Mouse (Mus musculus): ENCODE data around the gene Ankrd11.

Gene Ankrd11

DNA sequence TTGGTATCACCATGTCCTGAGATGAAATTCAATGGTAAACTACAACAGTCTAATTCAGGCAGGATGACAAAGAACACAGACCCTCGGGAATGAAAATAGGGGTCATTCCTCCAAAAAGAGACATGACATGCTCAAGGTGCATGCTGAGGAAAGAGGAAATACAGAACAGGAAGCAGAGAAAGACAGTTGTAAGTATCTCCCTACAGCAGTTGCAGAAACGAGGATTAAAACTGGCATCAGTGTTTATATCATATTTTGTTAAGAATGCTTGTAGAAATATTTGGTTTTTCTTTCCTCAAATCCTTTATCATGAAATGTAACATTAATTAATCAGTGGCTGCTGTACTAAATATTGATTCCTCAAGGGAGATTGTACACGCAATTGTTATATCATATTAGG lies 75.4 kb downstream of the Ankrd11 start:
- no peak for DNase-seq (ENCODE audit: extremely low read depth, low read depth, low spot score)

DNA sequence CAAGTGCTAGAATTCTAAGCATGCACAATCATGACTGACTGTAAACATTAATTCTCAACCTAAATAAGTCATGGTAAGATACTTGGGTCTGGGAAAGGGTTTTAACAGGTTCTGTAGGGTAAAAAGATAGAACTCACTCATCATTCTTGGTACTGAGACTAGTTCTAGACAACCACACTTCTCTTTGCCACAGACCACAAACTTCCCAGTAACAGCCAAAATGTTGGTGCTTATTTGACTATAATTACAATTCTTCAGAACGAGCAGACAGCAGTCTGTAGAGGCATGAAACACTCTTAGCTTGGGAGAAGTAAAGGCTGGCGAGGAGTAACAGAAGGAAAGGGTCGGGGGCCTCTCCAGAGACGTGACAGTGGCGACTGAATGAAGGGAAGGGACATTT lies 80.0 kb downstream of the Ankrd11 start:
- no peak for DNase-seq (ENCODE audit: extremely low read depth, low read depth, low spot score)

DNA sequence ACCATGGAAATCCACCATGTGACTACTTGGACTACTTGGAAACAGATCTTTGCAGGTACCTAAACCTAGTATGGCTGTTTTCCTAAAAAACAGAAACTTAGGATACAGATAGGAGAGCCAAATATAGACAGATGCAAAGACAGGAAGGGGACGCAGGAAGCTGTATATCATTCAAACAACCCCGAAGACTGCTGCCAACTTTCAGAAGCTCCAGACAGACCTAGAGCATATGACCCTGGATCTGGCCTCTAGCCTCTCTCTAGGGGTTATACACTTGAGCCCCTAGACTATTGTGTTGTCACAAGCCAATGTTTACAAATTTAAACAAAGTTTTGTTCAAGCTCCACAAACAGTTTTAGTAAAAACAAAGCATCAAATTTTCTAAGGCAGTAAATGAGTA lies 80.6 kb downstream of the Ankrd11 start:
- no peak for DNase-seq (ENCODE audit: extremely low read depth, low read depth, low spot score)

DNA sequence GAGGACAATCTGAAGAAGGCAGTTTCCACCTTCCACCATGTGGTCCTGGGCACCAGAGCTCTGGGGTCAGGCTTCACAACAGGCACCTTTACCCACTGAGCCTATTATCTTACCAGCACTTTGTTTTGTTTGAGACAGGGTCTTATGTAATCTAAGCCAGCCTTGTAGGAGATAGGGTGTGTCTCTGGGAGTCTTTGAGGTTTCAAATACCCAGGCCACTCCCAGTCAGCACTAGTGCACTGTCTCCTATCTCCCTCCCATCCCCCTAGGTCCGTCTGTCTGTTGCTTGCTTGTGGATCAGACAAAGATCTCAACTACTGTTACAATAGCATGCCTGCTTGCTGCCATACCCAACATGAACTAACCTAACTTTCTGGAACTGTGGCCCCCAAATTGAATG lies 81.1 kb downstream of the Ankrd11 start:
- DNase-seq (ENCODE audit: extremely low read depth, low read depth, low spot score): no peak

DNA sequence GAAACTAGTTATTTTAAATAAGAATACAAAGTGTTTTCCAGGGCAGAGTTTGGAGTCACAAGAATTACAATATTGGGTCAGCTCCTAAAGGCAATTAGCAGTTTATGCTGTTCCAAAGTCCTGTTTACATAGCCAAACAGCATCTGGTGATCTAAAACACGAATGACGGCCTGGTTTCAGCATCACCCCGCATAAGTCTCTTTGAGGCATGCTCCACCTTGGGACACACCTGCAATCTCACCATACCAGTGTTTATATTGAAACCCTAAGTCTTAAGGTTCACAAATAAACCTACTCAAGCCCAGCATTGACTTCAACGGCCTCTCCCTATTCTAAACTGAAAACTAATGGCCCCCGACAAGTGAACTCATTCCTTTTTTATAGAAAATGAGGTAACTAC lies 81.8 kb downstream of the Ankrd11 start:
- DNase-seq (ENCODE audit: extremely low read depth, low read depth, low spot score): no peak

DNA sequence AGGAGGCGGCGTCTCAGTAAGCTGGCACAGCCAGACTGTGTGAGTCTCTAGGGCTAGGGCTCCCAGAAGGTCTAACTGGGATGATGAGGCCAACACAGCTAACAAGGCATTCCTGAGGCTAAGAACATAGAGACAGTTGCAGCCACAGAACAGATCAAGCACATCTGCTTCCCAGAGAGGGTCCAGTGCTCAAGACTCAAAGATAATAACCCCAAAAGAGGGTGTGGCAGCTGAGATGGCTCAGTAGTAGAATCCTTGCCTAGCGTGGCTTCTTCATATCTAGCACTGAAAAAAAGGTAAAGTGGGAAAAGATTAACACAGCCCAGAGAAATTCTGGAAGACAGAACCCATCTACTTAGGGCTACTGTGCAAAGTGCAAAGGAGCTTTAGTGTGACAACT lies 86.1 kb downstream of the Ankrd11 start:
- DNase-seq (ENCODE audit: extremely low read depth, low read depth, low spot score): no peak

DNA sequence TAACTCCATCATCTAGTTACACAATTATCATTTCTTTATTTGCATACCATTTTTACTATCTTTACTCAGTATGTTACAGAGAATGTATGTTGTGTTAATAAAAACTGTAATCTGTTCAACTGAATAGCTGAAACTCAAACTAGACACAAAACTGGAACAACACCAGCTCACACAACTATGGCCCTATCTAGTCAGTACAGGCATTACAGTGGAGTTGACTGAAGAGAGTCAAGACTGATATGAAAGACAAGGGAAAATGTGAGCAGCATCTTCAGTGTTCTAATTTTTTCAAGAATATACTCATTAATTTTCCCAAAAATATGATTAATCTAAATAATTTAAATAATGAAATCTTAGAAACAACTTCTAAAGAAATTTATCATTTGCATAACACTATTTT lies 86.9 kb downstream of the Ankrd11 start:
- DNase-seq (ENCODE audit: extremely low read depth, low read depth, low spot score): no peak

DNA sequence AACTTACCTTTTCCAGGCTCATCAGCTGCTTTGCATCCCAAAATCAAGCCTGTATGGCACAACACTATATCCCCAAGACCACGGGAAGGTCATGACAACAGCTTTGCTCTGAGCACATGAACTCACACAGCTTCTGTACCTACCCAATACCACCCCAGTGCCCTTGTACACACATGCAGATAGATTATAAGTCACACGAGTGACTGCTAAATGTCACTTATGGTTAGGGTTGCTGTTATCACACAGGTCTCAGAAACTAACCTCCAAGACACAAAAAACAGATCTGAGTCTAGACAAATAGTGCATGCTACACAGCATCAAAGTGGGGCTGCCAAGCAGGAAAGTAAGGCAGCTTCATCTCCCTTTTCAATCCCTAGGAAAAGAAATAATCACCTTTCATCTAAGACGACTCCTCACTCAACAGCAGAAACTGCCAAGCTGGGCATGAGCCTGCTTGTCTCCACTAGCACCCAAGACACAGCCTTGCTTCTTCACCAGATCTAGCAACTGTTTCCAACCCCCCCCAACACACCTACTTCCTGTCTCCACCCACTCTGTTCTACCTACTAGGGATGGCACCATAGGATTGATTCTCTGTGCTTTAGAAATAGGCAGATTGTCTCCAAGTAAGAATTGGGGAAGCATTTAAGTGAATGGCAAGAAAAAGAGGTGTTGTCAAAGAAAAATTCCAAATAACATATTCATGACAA lies 87.8 kb downstream of the Ankrd11 start:
- DNase-seq (ENCODE audit: extremely low read depth, low read depth, low spot score): peak; percentile 30

DNA sequence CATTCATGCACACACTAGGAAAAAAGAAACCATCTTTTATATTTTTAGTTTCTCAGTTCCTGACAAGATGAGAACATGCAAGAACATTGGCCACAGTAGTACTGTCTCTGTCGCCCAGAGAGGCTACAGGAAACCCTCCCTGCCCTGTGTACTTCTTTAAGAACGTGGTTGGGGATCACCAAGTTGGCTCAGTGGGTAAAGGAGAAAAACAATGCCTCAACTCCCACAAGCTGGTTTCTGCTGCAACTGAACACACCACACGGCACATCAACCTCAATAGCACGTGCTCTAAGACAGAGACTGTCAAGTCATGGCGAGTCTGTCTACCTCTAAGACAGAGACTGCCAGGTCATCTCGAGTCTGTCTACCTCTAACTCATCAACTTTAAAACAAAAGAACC lies 89.0 kb downstream of the Ankrd11 start:
- no peak for DNase-seq (ENCODE audit: extremely low read depth, low read depth, low spot score)

DNA sequence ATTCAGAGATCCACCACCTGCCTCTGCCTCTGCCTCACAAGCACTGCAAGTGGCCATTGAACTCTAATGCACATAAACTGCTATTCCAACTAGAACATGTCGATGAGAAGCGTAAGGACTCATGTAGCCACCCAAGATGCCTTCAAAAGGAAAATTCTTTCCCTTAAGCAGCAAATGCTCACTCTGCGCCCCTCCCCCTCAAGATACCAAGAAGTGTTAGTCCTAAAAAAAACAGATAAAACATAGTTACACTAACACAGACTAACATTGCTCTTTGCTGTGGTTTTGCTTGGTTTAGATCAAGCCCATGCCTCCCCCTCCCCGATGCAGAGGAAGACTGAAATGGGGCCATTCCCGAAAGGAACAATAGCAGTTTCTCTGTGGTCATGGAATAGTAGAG lies 90.6 kb downstream of the Ankrd11 start:
- no peak for DNase-seq (ENCODE audit: extremely low read depth, low read depth, low spot score)

DNA sequence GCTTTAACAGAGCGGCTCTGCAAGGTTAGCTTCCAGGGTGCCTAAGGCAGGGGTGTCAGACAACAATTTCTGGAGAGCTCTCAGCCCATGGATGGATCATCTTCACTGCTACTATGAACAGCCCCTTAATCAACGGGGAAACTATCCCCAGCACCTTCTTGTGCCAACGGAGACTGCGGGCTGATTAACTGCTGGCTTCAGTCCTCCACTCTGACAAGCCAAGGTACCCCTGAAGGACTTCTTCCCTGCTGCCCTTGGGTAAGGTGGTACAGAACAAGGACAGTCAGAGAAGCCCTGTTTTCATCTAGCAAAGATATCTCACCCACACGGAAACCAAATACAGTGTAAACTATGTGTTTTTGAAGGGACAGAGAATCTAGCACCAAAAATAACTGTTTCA lies 92.4 kb downstream of the Ankrd11 start:
- no peak for DNase-seq (ENCODE audit: extremely low read depth, low read depth, low spot score)

DNA sequence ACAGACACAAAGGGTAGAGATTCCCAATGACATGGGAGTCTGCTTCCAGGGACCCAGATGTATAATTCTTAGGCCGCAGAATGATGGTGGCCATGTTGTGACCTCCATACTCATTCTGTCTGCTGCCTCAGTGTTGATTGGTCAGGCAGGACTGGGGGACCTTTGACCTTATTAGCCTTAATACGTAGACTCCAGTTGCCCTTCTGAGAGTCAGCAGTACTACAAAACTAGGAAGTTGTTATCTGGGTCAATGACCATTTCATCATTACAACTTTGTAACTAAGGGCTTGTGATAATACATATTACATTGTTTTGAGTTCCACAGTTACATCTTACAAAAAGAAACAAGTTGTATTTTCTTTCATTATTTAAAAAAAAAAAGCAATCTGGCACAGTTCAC lies 96.3 kb downstream of the Ankrd11 start:
- no peak for DNase-seq (ENCODE audit: extremely low read depth, low read depth, low spot score)

DNA sequence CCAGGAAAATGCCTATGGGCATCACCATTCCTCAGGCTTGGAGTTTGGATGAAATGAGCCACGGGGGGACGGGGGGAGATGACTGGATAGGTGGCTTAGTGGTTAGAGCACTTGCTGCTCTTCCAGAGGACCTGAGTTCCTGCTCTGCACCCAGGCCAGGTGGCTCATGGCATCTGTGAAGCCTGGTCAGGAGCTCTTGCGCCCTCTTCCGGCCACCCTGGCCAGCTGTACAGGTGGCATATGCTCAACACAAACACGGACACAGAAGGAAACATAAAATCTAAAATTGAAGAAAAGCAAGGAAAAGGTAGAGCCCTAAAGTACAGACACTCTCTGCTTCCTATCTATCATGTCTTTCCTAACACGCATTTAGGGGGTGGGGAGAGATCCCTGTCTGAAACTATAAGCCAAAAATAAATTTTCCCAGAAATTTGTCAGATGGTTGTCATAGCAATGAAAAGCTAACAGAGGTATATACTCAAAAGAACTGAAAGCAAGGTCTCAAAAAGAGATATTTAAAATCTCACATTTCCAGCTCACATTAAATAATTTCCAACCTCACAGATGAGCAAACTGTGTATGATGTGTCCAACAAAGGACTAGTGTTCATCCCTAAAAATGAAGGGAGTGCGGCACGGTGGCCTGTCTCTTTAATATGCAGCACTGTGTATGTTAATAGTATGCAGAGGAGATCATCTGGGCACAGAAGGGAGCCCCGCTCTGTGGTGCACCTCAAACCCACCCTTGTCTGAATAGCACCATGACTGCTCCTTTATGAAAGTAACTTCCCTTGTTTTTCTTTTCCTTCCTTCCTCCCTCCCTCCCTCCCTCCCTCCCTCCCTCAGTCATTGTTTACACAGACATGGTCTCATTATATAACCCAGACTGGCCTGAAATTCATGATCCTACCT lies 99.0 kb downstream of the Ankrd11 start:
- no peak for DNase-seq (ENCODE audit: extremely low read depth, low read depth, low spot score)

DNA sequence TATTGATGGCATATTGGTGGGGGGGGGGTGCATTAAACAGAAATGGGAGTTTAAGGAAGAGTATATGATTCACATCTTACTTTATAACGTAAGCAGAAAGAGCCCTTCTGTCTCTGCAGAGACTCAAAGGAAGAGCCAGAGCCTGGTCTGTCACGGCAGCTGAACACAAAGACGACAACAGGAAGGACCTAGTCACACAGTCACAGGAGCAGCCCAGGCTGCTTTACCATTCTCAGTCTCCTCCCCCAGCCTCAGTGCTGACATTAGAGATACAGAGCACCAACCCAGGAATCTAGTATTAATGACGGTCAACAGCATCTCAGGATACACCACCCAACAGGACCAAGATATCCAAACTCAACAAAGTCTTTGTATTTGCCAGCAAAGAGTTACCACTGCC lies 103.5 kb downstream of the Ankrd11 start:
- DNase-seq (ENCODE audit: extremely low read depth, low read depth, low spot score): no peak

DNA sequence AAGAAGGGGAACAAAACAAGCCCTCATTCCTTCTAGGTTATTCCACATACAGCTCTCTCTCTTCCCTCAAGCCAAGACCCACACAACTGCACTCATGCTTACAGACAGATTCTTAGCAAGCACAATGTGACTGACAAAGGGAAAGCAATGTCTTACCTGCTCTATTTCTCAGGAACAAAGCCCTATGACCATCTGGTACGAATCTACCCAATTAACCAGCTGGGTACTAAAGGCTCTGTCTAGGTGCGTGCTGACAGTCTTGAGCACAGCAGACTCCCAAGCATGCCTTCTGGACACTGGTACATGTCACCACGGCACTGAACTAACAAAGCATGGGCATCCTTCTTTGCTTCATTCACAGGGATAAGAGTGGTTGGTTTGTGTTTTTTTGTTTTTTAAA lies 103.9 kb downstream of the Ankrd11 start:
- no peak for DNase-seq (ENCODE audit: extremely low read depth, low read depth, low spot score)

DNA sequence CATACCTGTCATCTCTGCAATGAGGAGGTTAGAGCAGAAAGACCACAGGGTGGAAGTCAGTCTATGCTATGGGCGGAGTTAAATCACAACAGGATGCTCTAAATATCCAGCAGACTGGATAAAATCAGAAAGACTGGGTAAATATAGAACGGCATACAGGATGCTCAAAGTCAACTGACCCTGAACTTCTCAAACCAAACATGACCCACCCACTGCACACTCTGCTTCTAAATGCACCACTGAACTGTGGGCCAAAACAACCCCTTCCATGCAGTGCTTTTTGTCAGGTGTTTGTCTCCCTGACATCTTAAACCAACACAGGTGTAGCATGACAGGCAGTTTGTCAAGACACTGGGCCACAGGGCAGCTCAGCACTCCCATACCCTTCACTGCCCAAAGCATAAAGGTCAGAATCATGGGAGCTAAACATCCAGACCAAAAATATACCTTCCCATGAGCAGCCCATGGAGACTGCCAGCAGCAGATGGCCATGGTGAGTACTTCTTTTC lies 104.5 kb downstream of the Ankrd11 start:
- no peak for DNase-seq (ENCODE audit: extremely low read depth, low read depth, low spot score)

DNA sequence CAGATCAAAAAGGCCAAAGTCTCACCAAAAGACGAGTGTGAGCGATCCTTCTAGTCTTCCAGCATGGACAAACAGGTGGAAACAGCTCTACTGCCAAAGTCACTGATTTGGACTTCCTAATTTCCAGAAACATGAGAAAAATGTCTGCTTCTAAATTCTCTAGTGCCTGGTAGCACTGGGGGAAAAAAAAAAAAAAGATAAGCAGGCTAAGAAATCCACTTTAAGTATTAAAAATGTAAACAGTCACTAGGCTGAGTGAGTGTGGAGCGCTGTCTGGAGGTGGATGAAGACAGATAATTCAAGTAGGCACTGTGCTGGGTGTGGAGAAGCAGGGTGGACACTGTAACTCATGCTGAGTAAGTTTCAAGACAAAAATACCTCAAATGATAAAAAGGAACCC lies 106.2 kb downstream of the Ankrd11 start:
- DNase-seq (ENCODE audit: extremely low read depth, low read depth, low spot score): no peak

DNA sequence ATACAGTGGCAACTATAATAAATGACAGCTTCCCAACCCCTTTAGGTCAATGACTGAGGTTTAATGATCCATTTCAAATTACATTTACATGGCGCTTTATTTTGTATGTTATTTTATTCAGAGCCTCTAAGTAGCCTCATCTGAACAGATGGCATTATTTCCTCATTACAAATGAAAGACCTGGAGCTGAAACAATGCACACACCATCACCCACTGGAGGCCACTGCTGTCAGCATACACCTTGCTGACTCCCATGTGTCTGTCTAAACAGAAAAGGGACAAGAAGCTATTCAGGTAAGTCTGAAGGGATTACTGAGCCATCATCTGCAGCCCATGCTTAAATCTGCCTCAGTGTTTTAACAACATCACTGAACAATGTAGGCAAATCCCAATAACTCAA lies 107.0 kb downstream of the Ankrd11 start:
- DNase-seq (ENCODE audit: extremely low read depth, low read depth, low spot score): no peak

DNA sequence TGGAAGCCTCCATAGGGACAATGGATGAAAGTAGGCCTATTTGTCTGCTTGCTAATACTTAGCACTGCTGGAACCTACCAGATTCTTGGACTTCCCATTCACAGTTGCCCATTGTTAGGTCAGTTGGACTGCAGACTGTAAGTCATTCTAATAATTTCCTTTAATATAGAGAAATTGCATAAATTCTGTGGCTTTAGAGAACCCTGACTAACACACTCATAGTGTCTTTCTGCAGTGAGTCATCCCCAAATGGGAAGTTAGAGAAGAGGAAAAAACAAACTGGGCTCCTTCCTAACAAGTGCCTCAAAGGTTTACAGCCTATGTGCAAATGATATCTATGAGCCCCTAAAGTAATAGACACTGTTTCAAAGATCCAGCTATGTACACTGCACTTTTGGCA lies 108.1 kb downstream of the Ankrd11 start:
- DNase-seq (ENCODE audit: extremely low read depth, low read depth, low spot score): no peak

DNA sequence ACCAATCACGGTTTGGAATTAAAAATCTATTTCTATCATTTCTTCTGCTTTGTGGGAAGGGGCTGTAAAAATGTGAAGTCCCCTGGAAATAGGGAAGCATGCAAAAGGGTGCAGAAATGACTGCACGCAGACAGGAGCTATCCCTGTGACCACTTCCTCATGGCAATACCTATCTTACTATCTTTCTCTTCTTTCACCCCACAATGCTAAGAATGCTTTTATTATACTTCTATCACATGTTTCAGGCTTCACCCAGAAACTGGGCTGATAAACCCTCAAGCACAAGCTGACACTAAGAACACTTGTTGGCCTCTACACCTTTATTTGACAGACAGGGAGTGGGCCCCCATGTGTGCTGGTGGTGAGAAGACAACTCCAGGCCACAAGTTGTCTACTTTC lies 109.5 kb downstream of the Ankrd11 start:
- DNase-seq (ENCODE audit: extremely low read depth, low read depth, low spot score): no peak

DNA sequence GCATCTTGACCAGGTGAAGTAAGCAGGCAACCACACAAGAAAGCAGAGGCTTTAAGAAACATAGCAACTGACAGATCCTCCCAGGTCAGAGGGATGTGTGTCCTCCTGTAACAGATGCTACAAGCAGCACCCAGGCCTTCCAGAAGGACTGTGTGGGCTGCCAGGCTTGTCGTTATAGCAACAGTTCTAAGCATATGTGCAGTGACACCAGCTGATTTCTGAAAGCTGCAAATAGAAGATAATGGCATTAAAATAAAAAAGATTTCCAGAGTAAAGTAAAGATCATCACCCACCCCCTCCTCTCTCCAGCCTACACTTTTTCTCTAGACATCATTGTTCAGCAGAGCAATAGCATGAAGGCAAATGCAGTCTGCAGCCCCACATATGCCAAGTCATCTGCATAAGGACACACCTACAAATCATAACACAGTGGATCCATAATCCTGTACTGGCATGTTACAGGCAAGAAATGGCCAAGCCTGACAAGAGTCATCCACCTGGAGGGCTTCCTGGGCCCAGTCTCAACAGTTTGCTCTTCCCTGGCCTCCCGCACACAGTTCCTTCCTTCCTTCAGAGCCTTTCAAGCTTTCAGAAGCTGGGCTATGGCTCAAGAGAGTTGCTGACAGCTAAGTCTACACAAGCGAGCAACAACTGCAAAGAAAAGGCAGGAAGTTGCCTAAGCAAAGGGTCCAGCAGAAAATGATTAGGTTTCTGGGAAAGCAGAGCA lies 110.1 kb downstream of the Ankrd11 start:
- DNase-seq (ENCODE audit: extremely low read depth, low read depth, low spot score): peak; percentile 51
